Mouse (Mus musculus): ENCODE data around the gene Wfdc1. TPM values are rescaled to one million over a fixed set of nuclear protein-coding genes. Genes with fewer than 3 reads are reported as not detected.
A peak's percentile ranks its signal among the peaks of the same experiment; 100 is the strongest.

The Wfdc1 gene
- polyA plus RNA-seq, 1 experiment from 2014 or later: 4.6 TPM

- Histone ChIP-seq H3K4me1 (peaks cover 17% of the 10 kb centered on the region), H3K27me3 (replicated peaks) (no peaks in the 10 kb centered on the region), H3K9ac (no peak overlapping the region), H3K27ac (no peak overlapping the region), H3K4me3 (no peak overlapping the region), H3K4me2 (no peak overlapping the region), H3K9me3 (no peaks in the 10 kb centered on the region), H3K36me3 (replicated peaks) (no peaks in the 10 kb centered on the region)
- WGBS: 88% methylated on average over 1 of the region's 1 CpGs
- ATAC-seq (replicated peaks): no peak
These were observed 23.2 kb upstream of the Wfdc1 start for GRCm38 (mm10) chr8:119642960-119643359.

GRCm38 (mm10) chr8:119644429-119644960 is 21.7 kb upstream of the Wfdc1 start:
- Histone ChIP-seq H3K36me3 (replicated peaks) (no peaks in the 10 kb centered on the region), H3K4me2 (no peak overlapping the region), H3K27ac (peak overlapping the region; percentile 70), H3K27me3 (replicated peaks) (no peaks in the 10 kb centered on the region), H3K9me3 (no peaks in the 10 kb centered on the region), H3K4me1 (peaks cover 17% of the 10 kb centered on the region), H3K9ac (no peak overlapping the region), H3K4me3 (no peak overlapping the region)
- WGBS: 61% methylated on average over 17 of the region's 17 CpGs
- peak; percentile 65; the same call in 1 of the 2 replicates for ATAC-seq (replicated peaks)

GRCm38 (mm10) chr8:119644981-119645597 is 21.1 kb upstream of the Wfdc1 start:
- ATAC-seq (replicated peaks): peak; percentile 70

GRCm38 (mm10) chr8:119646197-119646596 is 20.0 kb upstream of the Wfdc1 start:
- 0 out of 2 replicates have a peak overlapping the region, but pooled peaks have one; percentile 70 for H3K27ac ChIP-seq
- no peaks in the 10 kb centered on the region for H3K27me3 ChIP-seq (replicated peaks)
- no peak overlapping the region for H3K9ac ChIP-seq
- H3K9me3 ChIP-seq: no peaks in the 10 kb centered on the region
- no peak overlapping the region for H3K4me2 ChIP-seq
- ATAC-seq (replicated peaks): no peak
- no peak overlapping the region for H3K4me3 ChIP-seq
- peaks cover 17% of the 10 kb centered on the region for H3K4me1 ChIP-seq
- WGBS: 77% methylated on average over 3 of the region's 3 CpGs
- H3K36me3 ChIP-seq (replicated peaks): no peaks in the 10 kb centered on the region

More at GRCm38 (mm10) chr8:119644981-119645597, 21.1 kb upstream of the Wfdc1 start:
- WGBS: 38% methylated on average over 18 of the region's 18 CpGs
- Histone ChIP-seq H3K4me3 (no peak overlapping the region), H3K27me3 (replicated peaks) (no peaks in the 10 kb centered on the region), H3K4me2 (no peak overlapping the region), H3K36me3 (replicated peaks) (no peaks in the 10 kb centered on the region), H3K27ac (peak overlapping the region; percentile 70), H3K9ac (no peak overlapping the region), H3K4me1 (peaks cover 17% of the 10 kb centered on the region), H3K9me3 (no peaks in the 10 kb centered on the region)

GRCm38 (mm10) chr8:119646846-119647245 is 19.3 kb upstream of the Wfdc1 start:
- 84% methylated on average over 7 of the region's 7 CpGs for whole genome bisulfite sequencing
- H3K36me3 ChIP-seq (replicated peaks): no peaks in the 10 kb centered on the region
- no peak overlapping the region for H3K27ac ChIP-seq
- H3K4me3 ChIP-seq: no peak overlapping the region
- no peak for ATAC-seq (replicated peaks)
- no peaks in the 10 kb centered on the region for H3K9me3 ChIP-seq
- H3K9ac ChIP-seq: no peak overlapping the region
- H3K27me3 ChIP-seq (replicated peaks): no peaks in the 10 kb centered on the region
- no peak overlapping the region for H3K4me2 ChIP-seq
- peaks cover 17% of the 10 kb centered on the region for H3K4me1 ChIP-seq

GRCm38 (mm10) chr8:119651324-119651723 is 14.8 kb upstream of the Wfdc1 start:
- Histone ChIP-seq H3K27ac (no peak overlapping the region), H3K36me3 (replicated peaks) (no peaks in the 10 kb centered on the region), H3K4me3 (no peak overlapping the region), H3K4me2 (no peak overlapping the region), H3K27me3 (replicated peaks) (no peaks in the 10 kb centered on the region), H3K9ac (no peak overlapping the region), H3K9me3 (no peaks in the 10 kb centered on the region), H3K4me1 (no peaks in the 10 kb centered on the region)
- 59% methylated on average over 2 of the region's 2 CpGs for WGBS
- ATAC-seq (replicated peaks): no peak

- peaks cover 5% of the 10 kb centered on the region for H3K4me1 ChIP-seq
- WGBS: 63% methylated on average over 5 of the region's 5 CpGs
- no peaks in the 10 kb centered on the region for H3K36me3 ChIP-seq (replicated peaks)
- ATAC-seq (replicated peaks): no peak
- H3K4me2 ChIP-seq: no peak overlapping the region
- H3K27ac ChIP-seq: no peak overlapping the region
- H3K27me3 ChIP-seq (replicated peaks): no peaks in the 10 kb centered on the region
- no peak overlapping the region for H3K9ac ChIP-seq
- H3K4me3 ChIP-seq: no peak overlapping the region
- no peaks in the 10 kb centered on the region for H3K9me3 ChIP-seq
These were observed 9.3 kb upstream of the Wfdc1 start for GRCm38 (mm10) chr8:119656709-119657464.

GRCm38 (mm10) chr8:119661081-119661480 is 5.1 kb upstream of the Wfdc1 start:
- H3K9me3 ChIP-seq: no peaks in the 10 kb centered on the region
- 6% methylated on average over 9 of the region's 9 CpGs for WGBS
- H3K4me3 ChIP-seq: no peak overlapping the region
- H3K4me1 ChIP-seq: peaks cover 5% of the 10 kb centered on the region
- no peaks in the 10 kb centered on the region for H3K36me3 ChIP-seq (replicated peaks)
- no peak overlapping the region for H3K27ac ChIP-seq
- H3K27me3 ChIP-seq (replicated peaks): no peaks in the 10 kb centered on the region
- no peak overlapping the region for H3K4me2 ChIP-seq
- peak; percentile 30; the same call in 1 of the 2 replicates for ATAC-seq (replicated peaks)
- H3K9ac ChIP-seq: no peak overlapping the region

GRCm38 (mm10) chr8:119661892-119662291 is 4.3 kb upstream of the Wfdc1 start:
- H3K36me3 ChIP-seq (replicated peaks): no peaks in the 10 kb centered on the region
- peaks cover 8% of the 10 kb centered on the region for H3K4me1 ChIP-seq
- WGBS: 70% methylated on average over 6 of the region's 6 CpGs
- no peak overlapping the region for H3K4me2 ChIP-seq
- no peak overlapping the region for H3K4me3 ChIP-seq
- no peak overlapping the region for H3K9ac ChIP-seq
- no peak for ATAC-seq (replicated peaks)
- H3K9me3 ChIP-seq: no peaks in the 10 kb centered on the region
- no peak overlapping the region for H3K27ac ChIP-seq
- no peaks in the 10 kb centered on the region for H3K27me3 ChIP-seq (replicated peaks)

- H3K4me2 ChIP-seq: no peak overlapping the region
- H3K4me3 ChIP-seq: no peak overlapping the region
- H3K4me1 ChIP-seq: peaks cover 8% of the 10 kb centered on the region
- H3K27ac ChIP-seq: no peak overlapping the region
- WGBS: 57% methylated on average over 11 of the region's 11 CpGs
- no peaks in the 10 kb centered on the region for H3K36me3 ChIP-seq (replicated peaks)
- no peaks in the 10 kb centered on the region for H3K9me3 ChIP-seq
- ATAC-seq (replicated peaks): no peak
- H3K27me3 ChIP-seq (replicated peaks): no peaks in the 10 kb centered on the region
- H3K9ac ChIP-seq: no peak overlapping the region
These were observed 2.7 kb upstream of the Wfdc1 start for GRCm38 (mm10) chr8:119663440-119663839.

GRCm38 (mm10) chr8:119665270-119665669 is 895 bp upstream of the Wfdc1 start:
- Histone ChIP-seq H3K36me3 (replicated peaks) (no peaks in the 10 kb centered on the region), H3K4me1 (peaks cover 8% of the 10 kb centered on the region), H3K27ac (no peak overlapping the region), H3K9me3 (no peaks in the 10 kb centered on the region), H3K4me3 (no peak overlapping the region), H3K4me2 (no peak overlapping the region), H3K27me3 (replicated peaks) (no peaks in the 10 kb centered on the region), H3K9ac (no peak overlapping the region)
- no peak for ATAC-seq (replicated peaks)
- 75% methylated on average over 6 of the region's 6 CpGs for WGBS

- 52% methylated on average over 9 of the region's 9 CpGs for WGBS
- no peaks in the 10 kb centered on the region for H3K36me3 ChIP-seq (replicated peaks)
- no peak overlapping the region for H3K4me3 ChIP-seq
- no peak overlapping the region for H3K9ac ChIP-seq
- H3K27ac ChIP-seq: no peak overlapping the region
- no peaks in the 10 kb centered on the region for H3K9me3 ChIP-seq
- H3K4me1 ChIP-seq: peaks cover 6% of the 10 kb centered on the region; the same call in 1 of the 2 replicates
- ATAC-seq (replicated peaks): no peak
- H3K27me3 ChIP-seq (replicated peaks): no peaks in the 10 kb centered on the region
- H3K4me2 ChIP-seq: no peak overlapping the region
These were observed 2.3 kb downstream of the Wfdc1 start for GRCm38 (mm10) chr8:119668447-119668846.
